Mouse (Mus musculus): ENCODE data around the gene Rnf40.

- TF ChIP-seq CTCF (conservative IDR thresholded peaks at IDR 0.05; ENCODE audit: low read length): no peak
- TF ChIP-seq NANOG (IDR thresholded peaks at IDR 0.05; ENCODE audit: borderline replicate concordance, low read length): no peak
Measured at GRCm38 (mm10) chr7:127642254-127642653, 53.7 kb downstream of the Rnf40 start.

All from E14TG2a.4 (cell line).